Mouse (Mus musculus) mesoderm, embryonic 11.5 days (tissue): ENCODE measurements around the gene Tlx1.

ENCODE experiments used
- DNase-seq: peaks from one replicate; pipeline ENCODE4 v3.0.0-alpha.2; 2012; ENCODE audit warnings: low read depth, low spot score

Tlx1 gene

DNA sequence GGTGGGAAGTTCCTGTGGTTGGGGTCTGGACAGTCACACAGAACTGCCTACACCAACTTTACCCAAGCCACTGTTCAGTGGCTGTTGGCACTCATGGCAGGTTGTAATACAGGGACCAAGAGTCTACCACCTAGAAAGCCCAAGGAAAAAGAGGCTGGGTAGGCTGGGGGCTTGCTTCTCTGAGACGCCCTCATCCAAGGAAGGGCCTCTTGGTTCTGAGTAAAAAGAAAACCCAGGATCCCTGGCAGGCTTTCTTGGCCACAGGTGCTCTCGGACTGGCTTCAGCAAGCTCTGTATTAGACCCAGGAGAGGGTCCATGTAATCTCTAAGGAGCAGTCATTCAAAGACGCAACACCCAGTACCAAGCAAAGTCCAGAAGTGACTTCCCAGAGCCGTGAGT is 7.7 kb downstream of the Tlx1 start:
- no peak for DNase-seq

DNA sequence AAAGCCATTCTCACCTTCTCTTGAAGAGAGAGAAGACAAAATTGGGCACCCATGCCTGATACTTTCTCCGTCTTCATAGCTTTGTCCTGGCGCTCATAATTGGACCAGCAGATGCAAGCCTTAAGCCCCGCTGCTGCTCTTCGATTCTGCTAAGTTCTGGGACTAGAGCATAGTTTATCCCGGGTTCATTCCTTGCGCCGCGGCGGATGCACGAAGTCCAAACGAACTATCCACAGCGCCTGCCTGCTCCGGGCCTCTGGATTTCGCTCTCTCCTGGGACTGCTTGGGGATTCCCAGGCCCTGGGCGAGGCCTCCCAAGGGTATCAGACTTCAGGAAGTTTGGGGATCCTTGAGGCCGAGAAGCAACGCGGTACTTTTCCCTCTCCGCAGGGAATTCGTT is 8.4 kb downstream of the Tlx1 start:
- no peak for DNase-seq

GRCm38 (mm10) chr19:45159491-45159890 is 9.0 kb downstream of the Tlx1 start:
- no peak for DNase-seq

- DNase-seq, result no peak
These were observed 9.5 kb downstream of the Tlx1 start for GRCm38 (mm10) chr19:45159991-45160390.

GRCm38 (mm10) chr19:45160523-45160922 is 10.0 kb downstream of the Tlx1 start:
- no peak for DNase-seq

- DNase-seq, result peak; percentile 77
These were observed 10.6 kb downstream of the Tlx1 start for GRCm38 (mm10) chr19:45161093-45161492.

GRCm38 (mm10) chr19:45162181-45162580 is 11.7 kb downstream of the Tlx1 start:
- no peak for DNase-seq

DNA sequence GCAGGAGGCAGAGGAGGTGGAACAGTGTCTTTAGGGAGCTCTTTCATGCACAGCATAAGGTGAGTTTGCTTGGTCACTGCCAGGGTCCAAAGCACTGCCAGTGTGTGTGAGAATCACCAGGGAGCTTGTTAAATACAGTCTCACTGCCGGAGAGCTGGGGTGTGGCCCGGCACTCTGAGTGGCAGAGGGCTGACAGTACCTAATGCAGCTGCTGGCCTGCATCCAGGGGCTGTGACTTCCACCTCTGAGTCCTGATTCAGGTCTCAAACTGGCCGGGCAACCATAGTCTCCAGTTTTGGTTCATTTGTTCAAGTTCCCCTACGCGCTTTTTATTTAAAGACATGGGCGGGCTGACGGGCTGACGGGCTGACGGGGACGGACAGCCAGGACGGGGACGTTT is 12.4 kb downstream of the Tlx1 start:
- no peak for DNase-seq

GRCm38 (mm10) chr19:45170451-45170850 is 20.0 kb downstream of the Tlx1 start:
- DNase-seq, result no peak

GRCm38 (mm10) chr19:45174803-45175202 is 24.3 kb downstream of the Tlx1 start:
- no peak for DNase-seq

DNA sequence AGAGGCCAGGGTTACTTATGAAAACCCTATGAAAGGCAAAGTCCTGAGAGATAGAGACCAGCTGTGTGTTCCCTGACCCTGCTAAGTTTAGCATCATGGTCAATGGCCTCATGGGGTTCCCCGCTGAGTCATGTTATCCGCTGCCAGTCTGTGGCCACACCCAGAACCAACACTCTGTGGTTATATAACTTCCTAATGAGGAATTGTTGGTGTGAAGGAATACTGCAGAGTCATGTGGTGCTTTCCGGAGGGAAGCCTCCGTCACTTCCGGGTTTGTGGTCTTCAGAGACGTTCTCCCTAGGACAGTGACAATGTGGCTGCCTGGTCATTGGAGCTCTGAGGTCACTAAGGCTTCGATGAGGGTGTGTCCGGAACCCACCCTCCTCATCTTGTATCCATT is 25.8 kb downstream of the Tlx1 start:
- DNase-seq, result no peak

DNA sequence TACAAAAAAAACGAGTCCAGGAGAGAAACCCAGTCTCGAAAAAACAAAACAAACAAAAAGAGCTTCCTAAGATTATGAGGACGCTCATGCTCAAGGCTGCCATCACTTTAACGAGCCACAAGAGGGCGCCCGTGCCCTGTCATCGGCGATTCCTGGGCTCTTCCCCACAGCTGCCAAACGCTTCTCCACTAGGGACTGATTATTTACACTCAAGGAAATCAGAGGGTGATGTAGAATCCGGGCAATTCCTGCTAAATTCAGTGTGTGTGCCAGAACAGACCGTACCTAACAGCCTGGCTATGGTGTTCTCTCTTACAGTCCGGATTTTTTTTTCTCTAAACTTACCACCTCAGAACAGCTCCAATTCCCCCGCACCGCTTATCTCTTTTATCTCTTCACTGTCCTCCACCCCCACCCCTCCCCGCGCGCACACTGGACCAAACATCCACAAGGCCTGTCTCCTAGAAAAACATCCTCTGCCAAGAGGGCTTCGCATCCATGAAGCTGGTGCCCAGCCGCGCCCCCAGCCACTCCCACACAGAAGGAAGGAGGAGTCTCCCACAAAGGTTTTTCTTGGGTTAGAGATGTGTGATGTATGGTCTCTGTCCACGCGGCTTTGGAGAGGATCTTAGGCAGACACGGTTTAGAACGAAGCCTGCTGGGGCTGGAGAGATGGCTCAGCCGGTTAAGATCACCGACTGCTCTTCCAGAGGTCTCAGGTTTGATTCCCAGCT is 26.7 kb downstream of the Tlx1 start:
- peak; percentile 86 for DNase-seq

GRCm38 (mm10) chr19:45179451-45179850 is 29.0 kb downstream of the Tlx1 start:
- DNase-seq, result no peak

- no peak for DNase-seq
These were observed 30.0 kb downstream of the Tlx1 start for GRCm38 (mm10) chr19:45180447-45180846.

DNA sequence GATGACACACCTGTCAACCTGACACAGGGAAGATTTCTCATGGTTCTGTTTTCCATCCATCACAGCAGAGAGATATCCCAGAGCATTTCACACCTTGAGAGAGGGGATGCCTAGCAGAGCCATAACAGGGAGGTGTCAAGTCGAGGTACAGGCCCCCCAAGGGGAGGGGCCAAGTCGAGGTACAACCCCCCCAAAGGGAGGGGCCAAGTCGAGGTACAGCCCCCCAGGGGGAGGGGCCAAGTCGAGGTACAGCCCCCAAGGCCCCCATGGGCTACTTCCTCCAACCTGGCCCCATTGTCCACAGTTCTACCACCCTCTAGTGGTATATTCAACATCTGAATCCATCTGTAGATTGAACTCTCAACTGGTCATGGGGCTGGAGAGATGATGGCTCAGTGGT is 44.2 kb downstream of the Tlx1 start:
- DNase-seq, result no peak

DNA sequence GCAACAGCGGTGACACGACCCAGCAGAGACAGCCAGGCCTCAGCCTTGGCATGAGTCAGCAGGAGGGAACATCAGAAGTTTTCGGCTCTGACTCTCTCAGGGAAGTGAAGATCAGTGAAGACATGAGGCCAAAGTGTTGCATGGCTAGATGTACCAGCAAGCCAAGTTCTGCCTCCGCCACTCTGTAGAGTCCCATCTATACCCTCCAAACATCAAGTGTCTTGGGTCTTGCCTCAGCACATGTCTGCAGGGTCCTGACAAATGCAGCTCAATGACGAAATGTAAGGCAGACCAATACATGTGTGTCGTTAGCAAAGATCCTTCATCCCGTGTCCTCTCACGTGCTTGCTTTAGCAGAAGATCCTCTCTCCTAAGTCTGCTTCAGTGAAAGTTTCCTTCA is 46.5 kb downstream of the Tlx1 start:
- DNase-seq, result no peak

GRCm38 (mm10) chr19:45205311-45206105 is 55.0 kb downstream of the Tlx1 start:
- DNase-seq, result no peak
